Mouse (Mus musculus): ENCODE results near the gene Sf3b6. TPM values are rescaled to one million over a fixed set of nuclear protein-coding genes. Genes with fewer than 3 reads are reported as not detected.

Gene Sf3b6
- polyA plus RNA-seq, 1 experiment, result 137 TPM

DNA sequence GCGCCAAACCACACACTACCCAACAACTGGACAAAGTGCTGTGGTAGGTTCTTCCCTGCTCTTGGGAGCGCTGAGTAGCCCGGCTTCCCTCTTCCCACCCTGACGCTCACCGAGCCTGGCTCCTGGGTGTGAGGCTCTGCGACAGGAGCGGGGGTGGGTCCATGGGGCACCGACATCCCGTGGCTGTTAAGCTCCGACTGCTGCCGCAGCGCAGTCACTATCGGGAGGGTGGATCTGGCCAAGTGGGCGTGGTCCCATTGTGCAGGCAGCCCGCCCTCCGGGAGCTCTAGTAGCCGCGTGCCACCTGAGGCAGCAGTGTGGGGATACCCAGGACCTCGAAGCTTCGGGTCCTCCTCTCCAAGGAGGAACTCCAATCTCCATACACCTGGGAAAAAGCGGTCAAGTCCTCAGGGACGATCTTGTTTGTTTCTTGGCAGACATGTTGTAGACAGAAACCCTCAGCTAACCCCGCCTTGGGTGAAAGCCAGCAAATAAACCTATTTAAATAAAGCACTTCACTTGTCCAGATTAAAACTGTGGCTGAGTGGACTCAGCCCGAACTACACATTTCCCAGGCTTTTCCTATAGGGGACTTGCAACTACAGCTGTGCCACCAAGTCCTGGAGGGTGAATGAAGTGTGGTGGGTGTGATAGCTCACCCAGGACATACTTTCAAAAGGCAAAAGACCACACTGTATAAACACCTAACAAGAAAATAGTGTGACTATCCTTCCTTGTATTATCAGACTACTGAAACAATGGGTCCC, 57.0 kb downstream of the Sf3b6 start, which contains the start of gene Mfsd2b:
TSS of gene Mfsd2b (minus strand) at position 199 of the 767 bp plus-strand sequence.
- Histone ChIP-seq H3K27ac (ENCODE audit: insufficient read depth, low read length) (no peak within 1 kb of the TSS), H3K27me3 (ENCODE audit: control insufficient read depth, insufficient read depth, low read length) (no peaks in the 10 kb centered on the region), H3K4me3 (replicated peaks; ENCODE audit: insufficient read depth, low read depth, low read length) (no peak within 1 kb of the TSS), H3K4me1 (ENCODE audit: control insufficient read depth, insufficient read depth, low read length) (0 out of 2 replicates have a peak, but pooled peaks cover 3% of the 10 kb centered on the region)
- DNase-seq, result peak; percentile 43 to 51
- 4% methylated on average over 24 of the region's 24 CpGs for WGBS
- no peak for TF ChIP-seq CTCF (IDR thresholded peaks at IDR 0.05; ENCODE audit: borderline replicate concordance, insufficient read depth, low read depth, low read length)
- no peak for TF ChIP-seq POLR2A (IDR thresholded peaks at IDR 0.05; ENCODE audit: borderline replicate concordance, insufficient read depth, low read length)

DNA sequence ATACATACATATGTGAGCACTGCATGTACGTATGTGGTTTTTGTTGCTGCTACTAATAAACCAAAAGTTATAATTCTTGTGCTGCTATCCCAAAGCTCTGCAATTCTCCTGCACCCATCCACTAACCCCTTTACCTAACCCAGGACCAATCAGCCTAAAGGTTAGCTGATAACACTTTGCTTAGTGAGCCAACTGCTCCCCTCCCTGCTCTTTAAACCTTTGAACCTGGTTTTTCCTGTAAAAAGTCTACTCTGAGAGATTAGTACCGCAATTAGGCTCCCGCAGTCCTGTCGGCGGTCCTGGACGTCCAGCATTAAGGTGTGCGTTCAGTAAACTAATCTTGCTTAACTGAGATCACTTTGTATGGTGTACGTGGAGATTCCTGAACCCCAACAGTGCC, 58.3 kb downstream of the Sf3b6 start:
- DNase-seq, result no peak
- H3K4me1 ChIP-seq (ENCODE audit: control insufficient read depth, insufficient read depth, low read length), result 0 out of 2 replicates have a peak, but pooled peaks cover 3% of the 10 kb centered on the region
- TF ChIP-seq POLR2A (IDR thresholded peaks at IDR 0.05; ENCODE audit: borderline replicate concordance, insufficient read depth, low read length) (no peak), CTCF (IDR thresholded peaks at IDR 0.05; ENCODE audit: borderline replicate concordance, insufficient read depth, low read depth, low read length) (no peak)
- no peak overlapping the region for H3K4me3 ChIP-seq (replicated peaks; ENCODE audit: insufficient read depth, low read depth, low read length)
- H3K27me3 ChIP-seq (ENCODE audit: control insufficient read depth, insufficient read depth, low read length), result no peaks in the 10 kb centered on the region
- H3K27ac ChIP-seq (ENCODE audit: insufficient read depth, low read length), result no peak overlapping the region
- WGBS, result 92% methylated on average over 8 of the region's 8 CpGs

Other genes with a start within 250 kb of the Sf3b6 start
- 26.5 and 27.5 TPM in 2 replicates for gene Itsn2, start 224.9 kb upstream of the Sf3b6 start, polyA plus RNA-seq (2012; rRNA removed)
- not detected in 2 replicates for gene Gm3625, start 224.6 kb upstream of the Sf3b6 start, polyA plus RNA-seq (2012; rRNA removed)
- gene Fam228a, start 79.1 kb upstream of the Sf3b6 start, polyA plus RNA-seq (2012; rRNA removed), result 2.1 and 2.2 TPM in 2 replicates
- 8.9 and 11.0 TPM in 2 replicates for gene Pfn4, start 48.5 kb upstream of the Sf3b6 start, polyA plus RNA-seq (2012; rRNA removed)
- 6.9 and 11.4 TPM in 2 replicates for gene Fam228b, start 48.3 kb upstream of the Sf3b6 start, polyA plus RNA-seq (2012; rRNA removed)
- gene Fkbp1b, start 24.0 kb downstream of the Sf3b6 start, polyA plus RNA-seq (2012; rRNA removed), result 56.1 and 66.9 TPM in 2 replicates
- gene Wdcp, start 25.8 kb downstream of the Sf3b6 start, polyA plus RNA-seq (2012; rRNA removed), result 14.9 and 15.2 TPM in 2 replicates
- gene Mfsd2b, start 56.8 kb downstream of the Sf3b6 start, polyA plus RNA-seq (2012; rRNA removed), result 3.0 TPM in 2 replicates
- 32.6 and 36.6 TPM in 2 replicates for gene Ubxn2a, start 90.2 kb downstream of the Sf3b6 start, polyA plus RNA-seq (2012; rRNA removed)
- gene Atad2b, start 99.8 kb downstream of the Sf3b6 start, polyA plus RNA-seq (2012; rRNA removed), result 14.0 and 16.4 TPM in 2 replicates

All from cerebellum, adult 2 months (tissue).